Mouse (Mus musculus): ENCODE data around the gene Hnrnpf. TPM values are rescaled to one million over a fixed set of nuclear protein-coding genes. Genes with fewer than 3 reads are reported as not detected.
A peak's percentile ranks its signal among the peaks of the same experiment; 100 is the strongest.

Hnrnpf gene
- polyA plus RNA-seq, 1 experiment = 328 TPM

GRCm38 (mm10) chr6:117920659-117921640, 20.8 kb downstream of the Hnrnpf start:
- DNase-seq (ENCODE audit: low spot score) = no peak

DNA sequence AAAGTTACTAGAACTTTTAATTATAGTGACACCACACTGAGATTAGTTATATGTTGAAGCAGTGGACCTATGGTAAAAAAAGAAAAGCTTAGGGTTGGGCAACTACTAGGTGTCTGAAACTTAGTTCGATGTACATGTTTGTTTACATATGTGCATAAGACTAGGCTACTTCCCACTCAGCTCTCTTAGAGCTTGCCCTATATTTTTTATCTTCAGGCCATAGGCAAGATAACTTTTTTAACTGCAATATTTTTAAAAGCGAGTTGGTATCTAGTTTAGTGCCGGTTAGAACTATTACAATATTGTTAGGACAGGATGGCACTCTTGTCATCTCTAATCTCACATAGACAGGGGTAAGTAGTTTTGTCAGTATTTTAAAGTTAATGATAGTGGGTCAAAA, 21.9 kb downstream of the Hnrnpf start:
- DNase-seq (ENCODE audit: low spot score) = no peak

DNA sequence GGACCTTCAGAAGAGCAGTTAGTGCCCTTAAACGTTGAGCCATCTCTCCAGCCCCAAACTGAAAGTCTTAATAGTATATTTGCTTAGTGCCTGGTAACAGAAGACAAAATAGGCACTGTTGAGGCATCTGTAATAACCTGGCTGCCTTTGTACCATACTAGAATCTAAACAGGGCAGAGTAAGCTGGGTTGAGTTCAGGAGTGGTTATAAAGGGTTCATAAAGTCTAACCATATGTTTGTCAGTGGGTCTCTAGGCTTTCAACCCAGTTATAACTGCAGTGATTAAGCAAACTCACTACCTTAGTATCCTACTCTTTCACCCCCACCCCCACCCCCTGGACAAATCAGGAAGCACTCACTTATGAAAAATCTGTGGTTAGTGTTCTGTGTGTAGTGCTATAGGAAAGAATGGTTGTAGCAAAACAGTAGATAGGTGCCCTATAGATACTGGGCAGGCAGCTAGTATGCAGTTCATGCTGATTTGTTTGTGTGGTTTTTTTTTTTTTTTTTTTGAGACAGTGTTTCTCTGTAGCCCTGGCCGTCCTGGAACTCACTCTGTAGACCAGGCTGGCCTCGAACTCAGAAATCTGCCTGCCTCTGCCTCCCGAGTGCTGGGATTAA, 26.9 kb downstream of the Hnrnpf start:
- DNase-seq (ENCODE audit: low spot score) = no peak

GRCm38 (mm10) chr6:117927955-117928354, 27.8 kb downstream of the Hnrnpf start:
- DNase-seq (ENCODE audit: low spot score) = no peak

- DNase-seq (ENCODE audit: low spot score) = no peak
These were observed 28.6 kb downstream of the Hnrnpf start for GRCm38 (mm10) chr6:117928746-117929145.

DNA sequence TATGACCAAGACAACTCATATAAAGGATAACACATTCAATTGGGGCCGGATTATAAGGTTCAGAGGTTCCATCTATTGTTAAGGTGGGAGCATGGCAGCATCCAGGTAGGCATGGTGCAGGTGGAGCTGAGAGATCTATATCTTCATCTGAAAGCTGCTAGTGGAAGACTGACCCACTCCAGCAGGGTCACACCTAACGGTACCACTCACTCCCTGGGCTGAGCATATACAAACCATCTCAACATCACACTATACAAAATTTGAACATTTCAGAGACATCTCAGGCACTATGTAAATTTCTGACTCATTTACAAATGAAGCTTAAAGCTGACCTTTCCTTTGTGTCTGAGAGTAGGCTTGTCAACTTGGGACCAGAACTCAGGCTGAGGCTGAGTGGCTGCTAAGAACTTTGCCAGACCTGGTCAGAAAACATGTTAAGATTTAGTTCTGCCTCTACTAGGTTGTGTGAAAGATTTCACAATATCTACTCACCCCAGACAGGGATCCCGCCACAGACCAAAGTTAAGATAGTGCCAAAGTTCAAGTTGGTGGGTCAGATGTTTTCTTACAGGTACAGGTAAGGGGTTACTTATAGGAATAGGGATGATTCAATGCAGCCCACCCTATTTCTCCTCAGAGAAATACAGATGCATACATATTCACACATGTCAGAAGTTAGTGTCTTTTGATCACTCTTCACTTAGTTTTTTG, 30.0 kb downstream of the Hnrnpf start:
- DNase-seq (ENCODE audit: low spot score) = no peak

- no peak for DNase-seq (ENCODE audit: low spot score)
These were observed 32.4 kb downstream of the Hnrnpf start for GRCm38 (mm10) chr6:117932325-117933051.

GRCm38 (mm10) chr6:117934301-117934700, 34.2 kb downstream of the Hnrnpf start:
- DNase-seq (ENCODE audit: low spot score) = no peak

DNA sequence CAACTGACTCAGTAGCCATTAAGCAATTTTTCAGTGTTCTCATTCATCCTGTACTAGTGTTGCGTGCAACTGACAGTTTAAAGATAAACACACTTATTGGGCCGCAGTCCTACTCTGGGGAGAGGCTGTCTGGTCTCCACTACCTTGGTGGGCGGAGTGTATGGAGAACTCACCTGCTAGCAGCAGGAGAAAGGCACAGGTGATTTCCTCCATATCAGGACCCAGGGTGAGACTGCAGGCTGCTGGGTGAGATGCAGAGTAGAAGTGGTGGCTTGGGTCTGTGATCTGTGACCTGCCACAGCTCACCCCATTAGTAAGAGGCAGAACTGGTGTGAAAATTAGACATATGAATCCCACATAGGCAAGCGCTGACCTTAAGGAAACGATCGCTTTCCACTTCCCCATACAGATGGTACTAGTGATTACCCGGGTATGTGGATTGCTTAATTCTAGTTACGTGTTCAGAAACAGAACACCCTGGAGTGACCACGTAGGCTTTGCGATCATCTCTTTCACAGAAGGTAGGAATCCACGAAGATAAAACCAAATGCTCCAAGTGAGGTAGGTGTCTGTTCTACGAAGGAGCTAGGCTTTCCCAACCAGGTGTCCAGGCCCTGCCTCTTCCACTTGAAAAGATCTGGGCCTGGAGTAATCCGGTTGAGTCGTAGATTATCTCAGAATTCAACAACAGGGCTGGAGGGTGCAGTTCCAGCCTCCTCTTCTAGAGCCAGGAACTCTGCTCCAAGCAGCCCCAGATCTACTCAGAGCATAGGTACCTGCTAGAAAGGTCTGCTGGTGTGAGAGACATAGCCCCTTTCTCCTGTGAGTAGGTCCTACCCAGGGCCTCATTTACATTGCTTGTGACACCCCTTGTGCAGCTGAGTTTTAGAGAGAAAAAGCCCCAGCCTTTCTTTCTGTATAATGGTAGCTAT, 35.8 kb downstream of the Hnrnpf start:
- no peak for DNase-seq (ENCODE audit: low spot score)

DNA sequence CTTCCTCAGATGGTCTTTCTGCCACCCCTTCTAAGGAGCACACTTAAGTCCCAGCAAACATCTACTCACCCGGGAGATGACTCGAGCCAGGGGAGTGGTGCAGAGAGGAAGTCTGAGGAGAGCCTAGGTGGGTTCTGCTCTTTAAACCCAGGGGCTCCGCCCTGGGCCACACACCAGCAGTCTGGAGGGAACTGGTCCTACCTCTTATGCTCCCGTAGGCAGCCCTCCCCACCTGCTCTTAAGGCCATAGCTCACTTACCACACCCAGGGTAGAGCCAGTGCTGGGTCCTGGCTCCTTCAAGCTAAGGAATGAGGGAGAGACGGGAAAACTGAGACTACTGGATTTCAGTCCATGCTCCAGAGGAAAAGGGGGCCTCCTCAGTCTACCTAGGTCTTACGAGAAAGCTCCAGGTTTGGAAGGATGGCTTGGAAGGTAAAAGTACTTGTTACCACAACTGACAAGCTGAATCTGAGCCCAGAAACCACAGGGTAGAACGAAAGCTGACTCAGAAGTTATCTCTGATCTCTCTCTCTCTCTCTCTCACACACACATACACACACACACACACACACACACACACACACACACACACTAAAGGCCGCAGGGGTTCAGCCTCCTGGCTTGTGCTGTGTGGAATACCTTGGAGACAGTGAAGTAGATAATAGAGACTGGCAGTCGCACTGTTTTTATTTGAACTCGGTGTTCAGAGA, 37.3 kb downstream of the Hnrnpf start, which contains the start of gene Fxyd4:
TSS of gene Fxyd4 (minus strand) at position 471 of the 711 bp plus-strand sequence.
- DNase-seq (ENCODE audit: low spot score) = peak; percentile 29

DNA sequence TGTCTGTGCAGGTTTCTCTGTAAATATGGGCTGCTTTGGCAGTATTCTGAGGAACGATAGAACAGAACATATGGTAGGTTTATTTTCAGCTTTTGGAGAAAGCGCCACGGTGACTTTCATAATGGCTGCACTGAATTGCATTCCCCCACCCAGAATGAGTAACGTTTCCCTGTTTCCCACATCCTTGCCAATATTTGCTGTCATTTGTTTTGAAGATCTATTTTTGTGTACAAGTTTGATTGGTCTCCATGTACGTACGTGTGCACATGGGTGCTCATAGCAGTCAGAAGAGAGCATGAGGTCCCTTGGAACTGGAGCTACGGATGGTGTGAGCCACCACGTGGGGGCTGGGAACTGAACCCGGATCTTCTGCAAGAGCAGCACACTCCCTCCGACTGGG, 38.8 kb downstream of the Hnrnpf start:
- no peak for DNase-seq (ENCODE audit: low spot score)

DNA sequence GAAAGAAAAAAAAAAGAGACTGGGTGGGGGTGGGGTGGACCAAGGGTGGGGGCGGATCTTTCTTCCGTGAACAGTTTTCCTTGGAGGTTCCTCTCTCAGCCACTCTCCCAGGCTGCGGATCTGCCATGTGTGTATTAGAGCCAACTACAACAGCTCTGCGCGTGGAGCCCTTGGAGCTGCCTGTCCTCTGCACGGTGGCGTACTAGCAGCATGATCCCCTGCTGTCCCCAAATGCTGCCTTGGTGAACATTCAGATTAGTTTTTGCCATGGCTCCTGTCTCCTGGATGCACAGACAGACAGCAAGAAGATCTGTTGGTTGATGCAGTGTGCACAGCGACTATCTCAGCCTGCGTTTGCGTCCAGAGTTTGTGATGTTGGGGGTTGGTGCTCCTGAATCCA, 42.6 kb downstream of the Hnrnpf start:
- no peak for DNase-seq (ENCODE audit: low spot score)

DNA sequence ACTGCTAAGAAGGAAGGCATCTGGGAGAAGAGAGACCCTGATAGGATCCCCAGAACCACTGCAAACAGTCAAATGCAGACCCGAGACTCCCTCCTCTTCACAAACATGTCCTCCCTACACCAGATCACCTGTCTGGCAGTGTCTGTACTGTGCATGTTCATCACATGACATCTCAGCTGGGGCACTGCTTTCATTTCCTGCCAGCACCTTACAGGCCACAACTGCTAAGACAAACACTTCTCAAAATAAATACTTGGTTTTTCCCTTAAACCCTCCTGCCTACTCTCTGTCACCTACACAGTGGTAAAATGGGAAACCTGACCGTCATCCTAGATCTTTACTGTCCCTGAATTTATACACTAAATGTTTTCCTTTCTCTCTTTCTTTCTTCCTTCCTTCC, 43.8 kb downstream of the Hnrnpf start:
- no peak for DNase-seq (ENCODE audit: low spot score)

GRCm38 (mm10) chr6:117952330-117952729, 52.2 kb downstream of the Hnrnpf start:
- no peak for DNase-seq (ENCODE audit: low spot score)

GRCm38 (mm10) chr6:117956161-117956560, 56.0 kb downstream of the Hnrnpf start:
- no peak for DNase-seq (ENCODE audit: low spot score)

- DNase-seq (ENCODE audit: low spot score) = no peak
These were observed 56.9 kb downstream of the Hnrnpf start for GRCm38 (mm10) chr6:117956851-117957501.

DNA sequence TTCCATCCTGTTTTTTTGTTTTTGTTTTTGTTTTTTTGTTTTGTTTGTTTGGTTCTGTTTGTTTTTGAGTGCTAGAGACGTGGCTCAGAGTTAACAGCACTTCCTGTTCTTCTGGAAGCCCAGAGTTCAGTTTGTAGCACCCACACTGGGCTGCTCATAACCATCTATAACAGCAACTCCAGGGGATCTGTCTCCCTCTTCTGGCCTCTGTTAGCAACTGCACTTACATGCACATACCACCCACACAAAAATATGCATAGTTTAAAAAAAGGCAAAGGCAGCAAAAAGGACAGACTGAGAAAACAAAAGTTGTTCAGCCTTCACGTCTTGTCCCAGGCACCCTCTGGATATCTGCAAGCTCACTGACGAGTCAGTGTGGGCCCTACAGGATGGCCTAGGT, 63.1 kb downstream of the Hnrnpf start:
- no peak for DNase-seq (ENCODE audit: low spot score)

DNA sequence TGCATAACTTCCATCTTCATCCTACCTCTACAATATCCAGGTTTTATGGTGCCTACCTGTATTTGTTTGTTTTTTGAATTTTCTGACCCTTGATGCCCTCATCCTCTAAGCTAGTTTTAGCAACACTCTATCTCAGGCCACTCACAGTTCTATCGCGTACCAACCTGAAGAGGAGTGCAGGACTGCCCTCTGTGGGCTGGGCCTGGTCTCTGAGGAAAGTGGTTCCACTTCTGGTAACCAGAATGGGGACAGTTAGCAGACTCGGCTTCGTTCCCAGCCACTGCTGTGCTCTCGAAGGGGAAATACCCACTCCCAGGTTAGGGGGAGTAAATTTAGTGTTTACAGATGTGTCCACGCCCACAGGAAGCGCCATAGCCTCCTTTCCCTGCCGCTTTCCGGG, 66.6 kb downstream of the Hnrnpf start:
- DNase-seq (ENCODE audit: low spot score) = no peak
